Mouse (Mus musculus) heart, embryonic 16.5 days (tissue): Measurements from ENCODE around the gene Rab40b. TPM values are rescaled to one million over a fixed set of nuclear protein-coding genes. Genes with fewer than 3 reads are reported as not detected.
"Not testable (repeated sequence)": the region's sequence is repeated elsewhere in the genome, so short reads cannot be mapped to it uniquely, and the experiment has no call there.

Experiments used
- ATAC-seq: fragments of 200-750 bp; cut with Nextera tagmentation; replicated peaks from 2 replicates; pipeline ENCODE4 v1.8.0; 2017; ENCODE audit warnings: moderate number of reproducible peaks; ENCODE audit not compliant: insufficient read depth, low FRiP score; ENCODE audit errors: extremely low read depth
- H3K27ac ChIP-seq: fragments of 300-500 bp; sonication (generic); 2 replicates; pipeline ENCODE4 v1.5.1; 2014; ENCODE audit warnings: mild to moderate bottlenecking, low read length, control low read depth, moderate library complexity
- H3K27me3 ChIP-seq: fragments of 300-500 bp; sonication (generic); 2 replicates; pipeline ENCODE4 v1.6.1; 2014; ENCODE audit warnings: low read length, mixed read lengths; ENCODE audit not compliant: control insufficient read depth, insufficient read depth
- H3K36me3 ChIP-seq: fragments of 300-500 bp; sonication (generic); 2 replicates; pipeline ENCODE4 v1.6.1; 2014; ENCODE audit not compliant: control insufficient read depth, insufficient read depth
- H3K4me1 ChIP-seq: fragments of 300-500 bp; sonication (generic); 2 replicates; pipeline ENCODE4 v1.6.1; 2014; ENCODE audit warnings: low read length, mixed read lengths; ENCODE audit not compliant: control insufficient read depth, insufficient read depth
- H3K4me2 ChIP-seq: fragments of 300-500 bp; sonication (generic); 2 replicates; pipeline ENCODE4 v1.6.1; 2014; ENCODE audit warnings: low read depth, mild to moderate bottlenecking, control low read depth, low read length
- H3K4me3 ChIP-seq: fragments of 300-500 bp; sonication (generic); 2 replicates; pipeline ENCODE4 v1.5.1; 2014; ENCODE audit warnings: mild to moderate bottlenecking, control low read depth, low read length
- H3K9ac ChIP-seq: fragments of 300-500 bp; sonication (generic); 2 replicates; pipeline ENCODE4 v1.6.1; 2014; ENCODE audit warnings: low read length, control low read depth
- H3K9me3 ChIP-seq: fragments of 300-500 bp; sonication (generic); replicated peaks from 2 replicates; pipeline ENCODE4 v1.6.1; 2016; ENCODE audit warnings: low read length; ENCODE audit not compliant: control insufficient read depth
- WGBS: fragments of 180-500 bp; shearing (Covaris S2); extraction: QIAGEN DNeasy Blood & Tissue Kit; methylation state at CpG from one replicate; pipeline ENCODE4 v1.1.7; 2014; 5-methylcytosine and 5-hydroxymethylcytosine counted together
- polyA plus RNA-seq: library from polyadenylated mRNA; unstranded; fragments of >200 nt; fragmentation: Nextera tagmentation; extraction: Ambion mirVana; gene quantifications from 2 replicates; pipeline ENCODE4 v1.2.1, GENCODE M21; 2015

Gene Rab40b
- polyA plus RNA-seq, 1 experiment from 2014 or later: 7.9 TPM

DNA sequence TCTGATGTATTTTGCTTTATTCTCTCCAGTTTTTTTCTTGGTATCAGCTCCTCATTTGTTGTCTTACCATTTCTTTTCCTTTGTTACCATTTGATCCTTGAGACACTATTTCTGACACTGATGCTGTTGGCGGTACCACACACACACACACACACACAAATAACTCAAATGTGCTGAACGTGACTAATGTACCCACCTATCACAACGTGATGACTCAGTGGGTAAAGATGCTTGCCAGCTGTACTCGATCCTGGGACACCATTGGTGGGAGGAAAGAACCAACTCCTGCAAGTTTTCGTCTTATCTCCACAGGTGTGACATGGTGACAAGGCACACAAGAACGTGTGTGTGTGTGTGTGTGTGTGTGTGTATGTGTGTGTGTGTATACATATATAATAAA lies 14.7 kb downstream of the Rab40b start:
- Histone ChIP-seq H3K9me3 (no peaks in the 10 kb centered on the region; the same call in 1 of the 2 replicates), H3K4me2 (no peak overlapping the region), H3K9ac (no peak overlapping the region), H3K36me3 (no peaks in the 10 kb centered on the region), H3K27ac (no peak overlapping the region), H3K27me3 (no peaks in the 10 kb centered on the region), H3K4me3 (no peak overlapping the region), H3K4me1 (no peaks in the 10 kb centered on the region)
- no peak for ATAC-seq
- WGBS: 54% methylated on average over 6 of the region's 6 CpGs

DNA sequence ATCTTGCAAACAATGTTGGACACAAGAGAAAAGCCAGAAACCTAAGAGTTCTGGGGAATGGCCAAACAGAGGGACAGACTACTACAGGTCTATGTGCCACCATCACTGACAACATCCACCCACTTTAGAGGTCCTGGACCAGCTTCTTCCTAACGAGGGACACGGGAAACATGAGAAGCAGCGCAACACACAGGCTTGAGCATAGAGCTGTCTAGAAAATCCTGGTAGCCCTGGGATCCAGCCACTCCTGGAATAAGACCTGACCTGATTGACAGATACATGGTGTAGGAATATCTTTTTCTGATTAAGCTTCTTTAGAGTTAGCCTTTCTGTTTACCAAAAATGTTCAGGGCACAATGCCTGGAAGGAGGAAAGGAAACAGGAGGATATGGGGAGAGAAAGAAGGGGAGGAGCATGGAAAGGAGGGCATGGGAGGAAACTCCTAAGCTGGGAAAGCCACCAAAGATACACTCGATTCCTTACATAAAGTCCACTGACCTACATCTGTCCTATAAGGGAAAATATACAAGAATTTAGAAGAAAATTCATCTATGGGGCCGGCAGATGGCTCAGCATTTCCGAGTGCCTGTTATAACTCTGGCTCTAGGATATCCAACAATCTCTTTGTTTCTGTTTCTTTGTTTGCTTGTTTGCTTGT lies 17.6 kb downstream of the Rab40b start:
- Histone ChIP-seq H3K27me3 (no peaks in the 10 kb centered on the region), H3K9ac (no peak overlapping the region), H3K36me3 (no peaks in the 10 kb centered on the region), H3K27ac (no peak overlapping the region), H3K4me1 (no peaks in the 10 kb centered on the region), H3K4me3 (no peak overlapping the region), H3K9me3 (no peaks in the 10 kb centered on the region), H3K4me2 (no peak overlapping the region)
- WGBS: 77% methylated on average over 6 of the region's 6 CpGs
- no peak for ATAC-seq

DNA sequence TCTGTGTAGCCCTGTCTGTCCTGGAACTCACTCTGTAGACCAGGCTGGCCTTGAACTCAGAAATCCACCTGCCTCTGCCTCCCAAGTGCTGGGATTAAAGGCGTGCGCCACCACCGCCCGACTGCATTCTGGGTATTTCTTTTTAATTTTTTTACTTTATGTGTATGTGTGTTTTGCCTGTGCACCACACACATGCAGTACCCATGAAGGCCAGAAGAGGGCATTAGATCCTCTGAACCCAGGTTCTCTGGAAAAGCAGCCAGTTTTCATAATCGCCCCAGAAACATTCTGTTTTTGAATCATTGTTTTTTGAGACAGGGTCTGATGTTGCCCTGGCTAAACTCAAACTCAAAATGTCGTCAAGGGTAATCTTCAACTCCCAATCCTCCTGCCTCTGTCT lies 18.4 kb downstream of the Rab40b start:
- no peak overlapping the region for H3K4me3 ChIP-seq
- ATAC-seq: no peak
- no peak overlapping the region for H3K27ac ChIP-seq
- 48% methylated on average over 6 of the region's 6 CpGs for WGBS
- H3K4me2 ChIP-seq: no peak overlapping the region
- no peaks in the 10 kb centered on the region for H3K9me3 ChIP-seq
- no peaks in the 10 kb centered on the region for H3K27me3 ChIP-seq
- no peaks in the 10 kb centered on the region for H3K4me1 ChIP-seq
- no peaks in the 10 kb centered on the region for H3K36me3 ChIP-seq
- no peak overlapping the region for H3K9ac ChIP-seq

DNA sequence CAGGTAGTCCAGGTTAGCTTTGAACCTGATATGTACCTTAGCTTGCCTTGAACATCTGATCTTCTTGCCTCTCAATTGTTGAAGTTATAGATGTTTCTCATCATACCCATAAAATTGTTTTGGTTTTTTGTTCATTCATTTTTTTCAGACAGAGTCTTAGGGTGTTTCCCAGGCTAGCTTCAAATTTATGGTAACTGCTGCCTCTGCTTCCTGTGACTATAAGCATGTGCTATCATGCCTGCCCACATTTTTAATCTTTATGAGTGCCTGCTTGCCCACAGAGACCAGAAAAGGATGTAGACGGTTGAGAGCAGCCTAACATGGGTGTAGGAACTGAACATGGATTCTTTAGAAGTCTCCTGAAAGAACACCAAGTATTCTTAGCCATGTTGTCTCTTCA lies 19.3 kb downstream of the Rab40b start:
- Histone ChIP-seq H3K4me1 (no peaks in the 10 kb centered on the region), H3K27ac (no peak overlapping the region), H3K36me3 (no peaks in the 10 kb centered on the region), H3K9ac (no peak overlapping the region), H3K4me3 (no peak overlapping the region), H3K27me3 (no peaks in the 10 kb centered on the region), H3K9me3 (no peaks in the 10 kb centered on the region), H3K4me2 (no peak overlapping the region)
- no peak for ATAC-seq
- 73% methylated on average over 1 of the region's 1 CpGs for WGBS

DNA sequence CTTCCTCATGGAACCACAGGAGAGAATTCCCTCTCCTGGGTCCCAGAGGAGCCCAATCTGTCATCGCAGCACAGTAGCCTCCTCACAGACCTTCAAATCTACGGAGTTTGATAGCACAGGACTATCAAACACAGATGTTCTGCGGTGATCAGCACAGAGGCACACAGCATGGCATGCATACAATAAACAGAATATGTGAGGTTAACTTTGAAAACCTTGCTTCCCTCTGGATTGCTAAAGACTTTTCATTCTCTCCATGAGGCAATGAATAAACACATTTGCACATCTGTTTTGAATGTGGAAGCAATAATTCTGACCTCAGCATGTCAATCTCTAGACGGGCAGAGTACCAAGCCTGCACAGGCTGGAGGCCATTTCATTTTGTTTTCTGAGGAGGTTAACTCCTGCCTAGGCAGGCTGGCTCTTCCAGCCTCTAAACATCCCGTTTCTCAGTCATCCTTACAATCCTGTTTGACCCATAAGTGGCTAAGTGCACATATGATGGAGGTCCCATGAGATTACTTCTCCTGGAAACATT lies 20.8 kb downstream of the Rab40b start:
- Histone ChIP-seq H3K4me2 (no peak overlapping the region), H3K27ac (no peak overlapping the region), H3K27me3 (no peaks in the 10 kb centered on the region), H3K4me3 (no peak overlapping the region), H3K36me3 (no peaks in the 10 kb centered on the region), H3K9ac (no peak overlapping the region), H3K9me3 (no peaks in the 10 kb centered on the region), H3K4me1 (no peaks in the 10 kb centered on the region)
- ATAC-seq: no peak
- 46% methylated on average over 5 of the region's 5 CpGs for WGBS

DNA sequence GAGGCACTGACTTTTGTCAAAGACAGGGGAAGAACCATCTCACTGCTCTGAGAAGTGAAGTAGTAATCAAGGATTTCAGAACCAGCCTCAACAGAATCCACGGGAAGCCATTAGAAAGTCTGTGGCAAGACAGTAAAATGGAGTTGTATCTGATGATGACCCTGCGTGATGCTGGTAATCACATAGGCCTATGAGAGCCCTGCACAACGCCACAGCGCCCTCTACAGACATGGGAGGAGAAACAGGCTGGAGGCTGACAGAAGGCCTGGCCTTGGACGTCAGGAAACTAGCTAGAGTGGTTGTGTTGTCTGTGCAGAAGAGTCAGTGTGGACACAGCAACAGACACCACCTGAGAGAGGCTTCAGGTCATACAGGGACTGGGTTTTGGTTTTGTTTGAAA lies 25.8 kb downstream of the Rab40b start:
- Histone ChIP-seq H3K4me2 (no peak overlapping the region), H3K27ac (no peak overlapping the region), H3K36me3 (no peaks in the 10 kb centered on the region), H3K9me3 (no peaks in the 10 kb centered on the region), H3K9ac (no peak overlapping the region), H3K4me3 (no peak overlapping the region), H3K27me3 (no peaks in the 10 kb centered on the region), H3K4me1 (no peaks in the 10 kb centered on the region)
- no peak for ATAC-seq
- 39% methylated on average over 5 of the region's 5 CpGs for WGBS

DNA sequence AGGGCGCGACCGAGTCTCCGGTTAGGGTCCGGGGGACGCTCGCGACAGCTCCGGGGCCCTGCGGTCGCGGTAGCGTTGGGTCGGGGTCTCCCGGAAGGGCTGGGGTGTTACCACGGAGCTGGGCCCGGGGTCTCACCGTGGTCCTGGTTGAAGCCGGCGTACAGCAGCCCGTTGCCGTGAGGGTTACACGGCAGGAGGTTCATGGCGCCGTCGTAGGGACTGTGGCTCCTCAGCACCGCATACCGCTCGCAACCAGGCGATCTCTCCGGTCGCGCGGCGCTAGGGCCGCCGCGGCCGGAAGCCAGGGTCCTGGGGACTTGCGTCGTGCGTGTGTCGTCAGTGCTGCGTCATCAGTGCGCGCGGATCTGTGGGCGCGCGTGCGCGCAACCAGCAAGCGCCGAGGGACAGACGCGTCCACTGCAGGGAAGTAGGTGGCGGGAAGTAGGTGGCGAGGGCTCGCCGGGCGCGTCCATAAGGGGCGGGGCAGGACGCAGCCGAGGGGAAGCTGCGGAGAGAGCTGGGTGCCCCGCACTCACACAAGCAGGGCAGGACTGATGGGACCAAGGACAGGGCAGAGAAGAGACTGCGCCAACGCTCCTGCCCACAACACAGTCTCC lies 33.9 kb downstream of the Rab40b start, which contains the start of gene Wdr45b:
Wdr45b (minus strand) TSS at position 355 of the 617 bp plus-strand sequence.
- H3K4me3 ChIP-seq: peak within 1 kb of the TSS; percentile 66
- peak within 1 kb of the TSS; percentile 86 for H3K27ac ChIP-seq
- WGBS: under 1% methylated on average over 69 of the region's 69 CpGs
- no peaks in the 10 kb centered on the region; the same call in 1 of the 2 replicates for H3K36me3 ChIP-seq
- no peaks in the 10 kb centered on the region for H3K27me3 ChIP-seq
- H3K9ac ChIP-seq: peak within 1 kb of the TSS; percentile 90
- no peaks in the 10 kb centered on the region for H3K9me3 ChIP-seq
- peak within 1 kb of the TSS; percentile 85 for H3K4me2 ChIP-seq
- ATAC-seq: peak; percentile 97
- H3K4me1 ChIP-seq: peaks cover 15% of the 10 kb centered on the region

DNA sequence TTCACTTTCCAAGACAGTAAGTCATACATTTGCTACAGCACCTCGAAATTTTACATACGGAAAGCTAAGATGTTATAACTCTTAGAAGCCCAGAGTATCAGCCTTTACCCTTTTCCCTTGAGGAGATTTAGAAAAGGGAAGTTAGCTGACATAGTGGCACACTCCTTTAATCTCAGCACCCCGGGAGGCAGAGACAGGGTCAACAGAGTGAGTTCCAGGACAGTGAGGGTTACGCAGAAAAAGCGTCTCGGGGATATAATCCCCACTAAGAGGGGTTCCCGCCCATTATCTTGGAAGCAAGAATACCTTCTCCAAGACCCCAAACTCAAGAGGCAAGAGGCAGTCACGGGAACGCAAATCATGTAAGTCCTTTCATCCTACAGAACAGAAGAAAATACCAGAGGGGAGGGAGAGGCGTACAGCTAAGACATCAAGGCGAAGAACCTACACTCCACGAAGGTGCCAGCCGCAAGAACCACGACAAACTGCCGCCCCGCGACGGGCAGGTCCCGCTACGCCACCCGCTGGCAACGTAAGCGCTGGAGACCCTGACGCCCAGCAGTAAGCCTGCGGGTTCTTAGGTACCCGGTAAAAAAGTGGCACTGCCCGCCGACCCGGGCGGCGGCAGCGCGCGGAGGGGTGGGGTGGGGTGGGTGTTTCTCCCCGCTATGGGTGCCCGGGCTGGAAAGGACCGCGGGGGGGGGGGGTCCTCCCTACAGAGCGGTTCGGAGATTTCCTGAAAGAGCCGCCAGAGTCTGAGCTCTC lies 34.5 kb downstream of the Rab40b start:
- 2% methylated on average over 41 of the region's 41 CpGs for WGBS
- H3K27me3 ChIP-seq: no peaks in the 10 kb centered on the region
- peak overlapping the region; percentile 85 for H3K4me2 ChIP-seq
- H3K9me3 ChIP-seq: no peaks in the 10 kb centered on the region
- H3K36me3 ChIP-seq: no peaks in the 10 kb centered on the region; the same call in 1 of the 2 replicates
- H3K4me1 ChIP-seq: peaks cover 15% of the 10 kb centered on the region
- peak overlapping the region; percentile 90 for H3K9ac ChIP-seq
- H3K27ac ChIP-seq: peak overlapping the region; percentile 86
- peak overlapping the region; percentile 66 for H3K4me3 ChIP-seq
- no peak for ATAC-seq

DNA sequence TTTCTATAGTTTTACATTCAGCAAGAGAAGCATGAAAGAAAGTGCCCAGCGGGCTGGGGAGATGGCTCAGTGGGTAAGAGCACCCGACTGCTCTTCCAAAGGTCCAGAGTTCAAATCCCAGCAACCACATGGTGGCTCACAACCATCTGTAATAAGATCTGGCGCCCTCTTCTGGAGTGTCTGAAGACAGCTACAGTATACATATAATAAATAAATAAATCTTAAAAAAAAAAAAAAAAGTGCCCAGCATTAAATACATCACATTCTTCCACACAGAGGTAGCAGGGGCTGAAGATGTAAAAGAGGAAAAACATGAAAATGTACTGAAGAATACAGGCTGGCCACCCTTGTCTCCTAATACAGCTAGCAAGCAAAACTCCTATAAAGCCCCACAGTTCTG lies 39.3 kb downstream of the Rab40b start:
- H3K27me3 ChIP-seq, H3K27ac ChIP-seq, ATAC-seq, H3K36me3 ChIP-seq, H3K4me3 ChIP-seq, H3K4me1 ChIP-seq, H3K4me2 ChIP-seq, H3K9me3 ChIP-seq, H3K9ac ChIP-seq: not testable (repeated sequence)
- 87% methylated on average over 3 of the region's 3 CpGs for WGBS
